Mouse (Mus musculus) embryonic facial prominence, embryonic 11.5 days (tissue): ENCODE results near the gene Cog1. TPM values are rescaled to one million over a fixed set of nuclear protein-coding genes. Genes with fewer than 3 reads are reported as not detected.
A peak's percentile ranks its signal among the peaks of the same experiment; 100 is the strongest.

Experiments used
- ATAC-seq: fragments of 200-750 bp; cut with Nextera tagmentation; replicated peaks from 2 replicates; pipeline ENCODE4 v1.8.0; 2017; ENCODE audit warnings: low read depth; ENCODE audit not compliant: insufficient number of reproducible peaks, low FRiP score, low TSS enrichment
- DNase-seq: peaks from one replicate; pipeline ENCODE4 v3.0.0-alpha.2; 2015; ENCODE audit warnings: low spot score
- H3K27ac ChIP-seq: fragments of 300-500 bp; sonication (generic); replicated peaks from 2 replicates; pipeline ENCODE4 v1.5.1; 2014; ENCODE audit warnings: mild to moderate bottlenecking, low read depth, low read length, control low read depth
- H3K27me3 ChIP-seq: fragments of 300-500 bp; sonication (generic); 2 replicates; pipeline ENCODE4 v1.6.1; 2014; ENCODE audit warnings: mild to moderate bottlenecking, low read length, moderate library complexity, mixed read lengths; ENCODE audit not compliant: control insufficient read depth, insufficient read depth
- H3K36me3 ChIP-seq: fragments of 300-500 bp; sonication (generic); replicated peaks from 2 replicates; pipeline ENCODE4 v1.6.1; 2014; ENCODE audit warnings: low read depth, mild to moderate bottlenecking, low read length, moderate library complexity, mixed read lengths; ENCODE audit not compliant: control insufficient read depth, insufficient read depth
- H3K4me1 ChIP-seq: fragments of 300-500 bp; sonication (generic); 2 replicates; pipeline ENCODE4 v1.6.1; 2014; ENCODE audit warnings: low read length, mixed read lengths; ENCODE audit not compliant: control insufficient read depth, insufficient read depth
- H3K4me2 ChIP-seq: fragments of 300-500 bp; sonication (generic); 2 replicates; pipeline ENCODE4 v1.6.1; 2014; ENCODE audit warnings: low read depth, mild to moderate bottlenecking, control low read depth, low read length, moderate library complexity
- H3K4me3 ChIP-seq: fragments of 300-500 bp; sonication (generic); 2 replicates; pipeline ENCODE4 v1.5.1; 2014; ENCODE audit warnings: low read depth, low read length, control low read depth
- H3K9ac ChIP-seq: fragments of 300-500 bp; sonication (generic); replicated peaks from 2 replicates; pipeline ENCODE4 v1.6.1; 2014; ENCODE audit warnings: mild to moderate bottlenecking, control low read depth, low read length
- H3K9me3 ChIP-seq: fragments of 300-500 bp; sonication (generic); replicated peaks from 2 replicates; pipeline ENCODE4 v1.6.1; 2016; ENCODE audit warnings: mild to moderate bottlenecking, low read length, inconsistent platforms, mixed read lengths; ENCODE audit not compliant: control insufficient read depth
- WGBS: fragments of 180-500 bp; shearing (Covaris S2); extraction: QIAGEN DNeasy Blood & Tissue Kit; methylation state at CpG from one replicate; pipeline ENCODE4 v1.1.7; 2014; 5-methylcytosine and 5-hydroxymethylcytosine counted together
- polyA plus RNA-seq: library from polyadenylated mRNA; unstranded; fragments of >200 nt; fragmentation: Nextera tagmentation; extraction: Ambion mirVana; gene quantifications from 2 replicates; pipeline ENCODE4 v1.2.1, GENCODE M21; 2014

Gene Cog1
- polyA plus RNA-seq, 1 experiment from 2014 or later: 26.1 TPM

- H3K4me1 ChIP-seq: peaks cover 3% of the 10 kb centered on the region
- no peak; the same call in 1 of the 2 replicates for ATAC-seq
Measured at GRCm38 (mm10) chr11:113683627-113683956, 34.6 kb downstream of the Cog1 start.

GRCm38 (mm10) chr11:113683957-113684706 lies 35.2 kb downstream of the Cog1 start, which contains the start of the genes Fam104a and D11Wsu47e:
Gene Fam104a (minus strand): TSS chr11:113684155.
Gene D11Wsu47e (plus strand): TSS chr11:113684412.
- H3K4me2 ChIP-seq: peak within 1 kb of the TSS; percentile 58
- no peaks in the 10 kb centered on the region for H3K27me3 ChIP-seq
- DNase-seq (peak; percentile 95), ATAC-seq (peak; percentile 89)
- peaks cover 4% of the 10 kb centered on the region for H3K36me3 ChIP-seq
- H3K27ac ChIP-seq: peak within 1 kb of the TSS; percentile 93
- under 1% methylated on average over 72 of the region's 73 CpGs for WGBS
- peaks cover 3% of the 10 kb centered on the region for H3K4me1 ChIP-seq
- H3K9ac ChIP-seq: peak within 1 kb of the TSS; percentile 88
- H3K9me3 ChIP-seq: no peaks in the 10 kb centered on the region
- peak within 1 kb of the TSS; percentile 89 for H3K4me3 ChIP-seq

More at GRCm38 (mm10) chr11:113683627-113683956, 34.6 kb downstream of the Cog1 start:
- peak overlapping the region; percentile 89 for H3K4me3 ChIP-seq
- 0 out of 2 replicates have a peak, but pooled peaks cover under 1% of the 10 kb centered on the region for H3K36me3 ChIP-seq
- 1% methylated on average over 26 of the region's 38 CpGs for WGBS
- H3K9me3 ChIP-seq: no peaks in the 10 kb centered on the region
- H3K9ac ChIP-seq: peak overlapping the region; percentile 88
- peak overlapping the region; percentile 93 for H3K27ac ChIP-seq
- no peak for DNase-seq
- H3K27me3 ChIP-seq: no peaks in the 10 kb centered on the region
- H3K4me2 ChIP-seq: peak overlapping the region; percentile 47

- peak overlapping the region; percentile 89 for H3K4me3 ChIP-seq
- no peak for DNase-seq
- H3K36me3 ChIP-seq: peaks cover 7% of the 10 kb centered on the region
- H3K9me3 ChIP-seq: no peaks in the 10 kb centered on the region
- H3K9ac ChIP-seq: peak overlapping the region; percentile 88
- ATAC-seq: no peak
- H3K27ac ChIP-seq: peak overlapping the region; percentile 93; the same call in 1 of the 2 replicates
- peak overlapping the region; percentile 58 for H3K4me2 ChIP-seq
- WGBS: 42% methylated on average over 25 of the region's 25 CpGs
- peaks cover 3% of the 10 kb centered on the region for H3K4me1 ChIP-seq
- H3K27me3 ChIP-seq: no peaks in the 10 kb centered on the region
Measured at GRCm38 (mm10) chr11:113684707-113685426, 35.9 kb downstream of the Cog1 start.

- WGBS: 71% methylated on average over 2 of the region's 2 CpGs
- no peak overlapping the region for H3K4me3 ChIP-seq
- ATAC-seq: no peak
Measured at GRCm38 (mm10) chr11:113687031-113687430, 38.1 kb downstream of the Cog1 start.

GRCm38 (mm10) chr11:113690506-113690905 lies 41.5 kb downstream of the Cog1 start:
- peaks cover 26% of the 10 kb centered on the region for H3K36me3 ChIP-seq
- H3K4me3 ChIP-seq: no peak overlapping the region
- H3K9ac ChIP-seq: no peak overlapping the region
- H3K4me1 ChIP-seq: no peaks in the 10 kb centered on the region; the same call in 1 of the 2 replicates
- no peak overlapping the region for H3K27ac ChIP-seq
- DNase-seq (no peak), ATAC-seq (no peak)
- H3K9me3 ChIP-seq: no peaks in the 10 kb centered on the region
- no peaks in the 10 kb centered on the region for H3K27me3 ChIP-seq
- 96% methylated on average over 12 of the region's 12 CpGs for WGBS
- no peak overlapping the region for H3K4me2 ChIP-seq

More at GRCm38 (mm10) chr11:113687031-113687430, 38.1 kb downstream of the Cog1 start:
- Histone ChIP-seq H3K4me2 (no peak overlapping the region), H3K27ac (no peak overlapping the region), H3K27me3 (no peaks in the 10 kb centered on the region), H3K4me1 (peaks cover 3% of the 10 kb centered on the region), H3K36me3 (peaks cover 9% of the 10 kb centered on the region), H3K9me3 (no peaks in the 10 kb centered on the region), H3K9ac (no peak overlapping the region)
- DNase-seq: no peak

GRCm38 (mm10) chr11:113691318-113691717 lies 42.3 kb downstream of the Cog1 start:
- Histone ChIP-seq H3K4me3 (no peak overlapping the region), H3K9ac (no peak overlapping the region), H3K27me3 (no peaks in the 10 kb centered on the region), H3K9me3 (no peaks in the 10 kb centered on the region), H3K4me1 (no peaks in the 10 kb centered on the region; the same call in 1 of the 2 replicates), H3K36me3 (peaks cover 26% of the 10 kb centered on the region), H3K4me2 (no peak overlapping the region), H3K27ac (no peak overlapping the region)
- DNase-seq (no peak), ATAC-seq (no peak)
- 88% methylated on average over 5 of the region's 5 CpGs for WGBS

- no peak overlapping the region for H3K4me3 ChIP-seq
- DNase-seq (no peak), ATAC-seq (no peak)
- H3K27ac ChIP-seq: no peak overlapping the region
- H3K4me1 ChIP-seq: no peaks in the 10 kb centered on the region; the same call in 1 of the 2 replicates
- peaks cover 26% of the 10 kb centered on the region for H3K36me3 ChIP-seq
- H3K9me3 ChIP-seq: no peaks in the 10 kb centered on the region
- H3K27me3 ChIP-seq: no peaks in the 10 kb centered on the region
- 81% methylated on average over 3 of the region's 3 CpGs for WGBS
- H3K9ac ChIP-seq: no peak overlapping the region
- H3K4me2 ChIP-seq: no peak overlapping the region
Measured at GRCm38 (mm10) chr11:113691851-113692250, 42.9 kb downstream of the Cog1 start.
